Mouse (Mus musculus): Measurements from ENCODE around the gene Slbp. TPM values are rescaled to one million over a fixed set of nuclear protein-coding genes. Genes with fewer than 3 reads are reported as not detected.

The Slbp gene
- polyA plus RNA-seq, 1 experiment from 2014 or later = 28.4 TPM

- no peaks in the 10 kb centered on the region for H3K36me3 ChIP-seq (ENCODE audit: inconsistent target)
- WGBS (ENCODE audit: missing documents) = 86% methylated on average over 17 of the region's 18 CpGs
- no peaks in the 10 kb centered on the region for H3K79me2 ChIP-seq (ENCODE audit: inconsistent target)
- no peak overlapping the region for H3K27ac ChIP-seq
- no peak overlapping the region for H3K4me3 ChIP-seq (ENCODE audit: inconsistent target)
Observed at GRCm38 (mm10) chr5:33587498-33588058, 64.8 kb downstream of the Slbp start.

Other genes with a start within 250 kb of the Slbp start
- gene Nkx1-1, start 218.6 kb downstream of the Slbp start, polyA plus RNA-seq (2018) = not detected in 3 replicates
- 9.3 to 21.4 TPM (median 18.9 TPM) in 3 replicates for gene Fam53a, start 22.9 kb downstream of the Slbp start, polyA plus RNA-seq (2018)
- 0.10 to 0.23 TPM in 2 of 3 replicates, not detected in the other for gene Gm9903, start 22.6 kb downstream of the Slbp start, polyA plus RNA-seq (2018)
- 6.1 to 26.7 TPM (median 22.0 TPM) in 3 replicates for gene Tacc3, start 5.6 kb upstream of the Slbp start, polyA plus RNA-seq (2018)
- 11.7 to 18.8 TPM (median 18.6 TPM) in 3 replicates for gene Tmem129, start 5.8 kb upstream of the Slbp start, polyA plus RNA-seq (2018)
- not detected in 3 replicates for gene Fgfr3, start 69.1 kb upstream of the Slbp start, polyA plus RNA-seq (2018)
- 18.0 to 31.8 TPM (median 23.1 TPM) in 3 replicates for gene Letm1, start 130.2 kb upstream of the Slbp start, polyA plus RNA-seq (2018)
- gene Nsd2, start 168.2 kb upstream of the Slbp start, polyA plus RNA-seq (2018) = 12.0 to 50.3 TPM (median 18.1 TPM) in 3 replicates

Data from macrophage (primary cell).